Mouse (Mus musculus) kidney, postnatal 0 days (tissue): ENCODE results near the gene Tbcel. TPM values are rescaled to one million over a fixed set of nuclear protein-coding genes. Genes with fewer than 3 reads are reported as not detected.

ENCODE experiments used
- ATAC-seq: fragments of 200-750 bp; cut with Nextera tagmentation; replicated peaks from 2 replicates; pipeline ENCODE4 v1.8.0; 2017; ENCODE audit warnings: low read depth, moderate number of reproducible peaks, moderate TSS enrichment, moderate library complexity; ENCODE audit not compliant: low FRiP score
- DNase-seq: peaks from one replicate; pipeline ENCODE4 v3.0.0-alpha.2; 2016; ENCODE audit warnings: low spot score
- H3K27ac ChIP-seq: fragments of 300-500 bp; sonication (generic); 2 replicates; pipeline ENCODE4 v1.5.1; 2014; ENCODE audit warnings: mild to moderate bottlenecking
- H3K27me3 ChIP-seq: fragments of 300-500 bp; sonication (generic); 2 replicates; pipeline ENCODE4 v1.6.1; 2014; ENCODE audit warnings: low read length, mixed read lengths; ENCODE audit not compliant: insufficient read depth
- H3K36me3 ChIP-seq: fragments of 300-500 bp; sonication (generic); 2 replicates; pipeline ENCODE4 v1.6.1; 2014; ENCODE audit warnings: low read length, mixed read lengths; ENCODE audit not compliant: insufficient read depth
- H3K4me1 ChIP-seq: fragments of 300-500 bp; sonication (generic); replicated peaks from 2 replicates; pipeline ENCODE4 v1.6.1; 2014; ENCODE audit warnings: antibody characterized with exemption, low read length, mixed read lengths; ENCODE audit not compliant: insufficient read depth
- H3K4me2 ChIP-seq: fragments of 300-500 bp; sonication (generic); 2 replicates; pipeline ENCODE4 v1.6.1; 2014; ENCODE audit warnings: mild to moderate bottlenecking, low read length, moderate library complexity, mixed read lengths
- H3K4me3 ChIP-seq: fragments of 300-500 bp; sonication (generic); replicated peaks from 2 replicates; pipeline ENCODE4 v1.5.1; 2014; ENCODE audit warnings: low read depth, low read length
- H3K9ac ChIP-seq: fragments of 300-500 bp; sonication (generic); 2 replicates; pipeline ENCODE4 v1.6.1; 2014; ENCODE audit warnings: low read depth, low read length
- H3K9me3 ChIP-seq: fragments of 300-500 bp; sonication (generic); replicated peaks from 2 replicates; pipeline ENCODE4 v1.6.1; 2016; ENCODE audit warnings: low read length, inconsistent platforms, mixed read lengths
- CTCF ChIP-seq: IDR thresholded peaks from 2 replicates; pipeline ENCODE4 v1.5.1; 2016; ENCODE audit warnings: antibody characterized with exemption, low read depth, mild to moderate bottlenecking, moderate library complexity
- WGBS: fragments of 180-500 bp; shearing (Covaris S2); extraction: QIAGEN DNeasy Blood & Tissue Kit; methylation state at CpG from one replicate; pipeline ENCODE4 v1.1.7; 2014; 5-methylcytosine and 5-hydroxymethylcytosine counted together
- polyA plus RNA-seq: library from polyadenylated mRNA; unstranded; fragments of >200 nt; fragmentation: Nextera tagmentation; extraction: Ambion mirVana; gene quantifications from 2 replicates; pipeline ENCODE4 v1.2.1, GENCODE M21; 2015

Tbcel gene
- polyA plus RNA-seq, 1 experiment from 2014 or later = 6.0 TPM

GRCm38 (mm10) chr9:42531951-42532350, 24.3 kb upstream of the Tbcel start:
- Histone ChIP-seq H3K4me1 (0 out of 2 replicates have a peak, but pooled peaks cover 6% of the 10 kb centered on the region), H3K4me3 (no peak overlapping the region), H3K4me2 (no peak overlapping the region), H3K9me3 (no peaks in the 10 kb centered on the region), H3K27me3 (no peaks in the 10 kb centered on the region), H3K9ac (no peak overlapping the region), H3K36me3 (no peaks in the 10 kb centered on the region), H3K27ac (no peak overlapping the region)
- WGBS = 16% methylated on average over 3 of the region's 3 CpGs
- no peak for ATAC-seq
- TF ChIP-seq CTCF = no peak
- peak; percentile 39 for DNase-seq

- WGBS = 68% methylated on average over 7 of the region's 7 CpGs
Measured at GRCm38 (mm10) chr9:42530221-42531152, 22.9 kb upstream of the Tbcel start.

GRCm38 (mm10) chr9:42520587-42521084, 13.0 kb upstream of the Tbcel start:
- ATAC-seq (peak; percentile 43; the same call in 1 of the 2 replicates), DNase-seq (peak; percentile 61)
- Histone ChIP-seq H3K9ac (no peak overlapping the region), H3K36me3 (no peaks in the 10 kb centered on the region), H3K4me3 (peak overlapping the region; percentile 21; the same call in 1 of the 2 replicates), H3K4me2 (peak overlapping the region; percentile 49), H3K9me3 (no peaks in the 10 kb centered on the region), H3K4me1 (no peaks in the 10 kb centered on the region), H3K27ac (no peak overlapping the region), H3K27me3 (no peaks in the 10 kb centered on the region)
- 14% methylated on average over 36 of the region's 36 CpGs for WGBS
- no peak for TF ChIP-seq CTCF

More at GRCm38 (mm10) chr9:42530221-42531152, 22.9 kb upstream of the Tbcel start:
- no peak overlapping the region for H3K9ac ChIP-seq
- ATAC-seq (no peak), DNase-seq (no peak)
- no peaks in the 10 kb centered on the region for H3K9me3 ChIP-seq
- no peaks in the 10 kb centered on the region for H3K27me3 ChIP-seq
- no peaks in the 10 kb centered on the region for H3K36me3 ChIP-seq
- 0 out of 2 replicates have a peak, but pooled peaks cover 6% of the 10 kb centered on the region for H3K4me1 ChIP-seq
- no peak for TF ChIP-seq CTCF
- H3K4me2 ChIP-seq = no peak overlapping the region
- H3K27ac ChIP-seq = no peak overlapping the region
- no peak overlapping the region for H3K4me3 ChIP-seq

- Histone ChIP-seq H3K4me1 (no peaks in the 10 kb centered on the region; the same call in 1 of the 2 replicates), H3K9ac (no peak overlapping the region), H3K9me3 (no peaks in the 10 kb centered on the region), H3K27ac (no peak overlapping the region), H3K27me3 (no peaks in the 10 kb centered on the region), H3K36me3 (no peaks in the 10 kb centered on the region), H3K4me2 (no peak overlapping the region), H3K4me3 (no peak overlapping the region)
- TF ChIP-seq CTCF = no peak
- 60% methylated on average over 14 of the region's 14 CpGs for WGBS
- DNase-seq (peak; percentile 5), ATAC-seq (no peak)
Measured at GRCm38 (mm10) chr9:42518163-42518562, 10.6 kb upstream of the Tbcel start.

GRCm38 (mm10) chr9:42513159-42513558, 5.5 kb upstream of the Tbcel start:
- no peak for DNase-seq
- Histone ChIP-seq H3K9me3 (no peaks in the 10 kb centered on the region), H3K9ac (no peak overlapping the region), H3K4me1 (peaks cover 3% of the 10 kb centered on the region; the same call in 1 of the 2 replicates), H3K4me2 (no peak overlapping the region), H3K36me3 (no peaks in the 10 kb centered on the region), H3K27me3 (no peaks in the 10 kb centered on the region), H3K27ac (no peak overlapping the region), H3K4me3 (no peak overlapping the region)
- WGBS = 62% methylated on average over 5 of the region's 5 CpGs
- ATAC-seq = no peak
- TF ChIP-seq CTCF = no peak

GRCm38 (mm10) chr9:42512312-42512711, 4.7 kb upstream of the Tbcel start:
- peaks cover 3% of the 10 kb centered on the region; the same call in 1 of the 2 replicates for H3K4me1 ChIP-seq
- H3K27ac ChIP-seq = no peak overlapping the region
- H3K4me3 ChIP-seq = no peak overlapping the region
- 55% methylated on average over 4 of the region's 4 CpGs for WGBS
- no peak for TF ChIP-seq CTCF
- DNase-seq (no peak), ATAC-seq (no peak)
- H3K9me3 ChIP-seq = no peaks in the 10 kb centered on the region
- no peak overlapping the region for H3K9ac ChIP-seq
- no peaks in the 10 kb centered on the region for H3K27me3 ChIP-seq
- no peak overlapping the region for H3K4me2 ChIP-seq
- H3K36me3 ChIP-seq = no peaks in the 10 kb centered on the region
